Mouse (Mus musculus) liver, adult 2 months (tissue): ENCODE measurements around the gene Mrc2.

Source experiments
- CTCF ChIP-seq: fragments of 200-500 bp; IDR thresholded peaks from 2 replicates; pipeline ENCODE4 v1.5.1; 2011; ENCODE audit warnings: low read depth, low read length, control low read depth
- POLR2A ChIP-seq: fragments of 200-500 bp; IDR thresholded peaks from 2 replicates; pipeline ENCODE4 v1.6.1; 2011; ENCODE audit warnings: low read length, control low read depth; ENCODE audit not compliant: insufficient read depth; ENCODE audit errors: extremely low read depth

- TF ChIP-seq POLR2A (no peak), CTCF (no peak)
Observed at GRCm38 (mm10) chr11:105333867-105334670, 41.6 kb downstream of the Mrc2 start.
